Mouse (Mus musculus) hindbrain, embryonic 16.5 days (tissue): ENCODE measurements around the gene Gm44790. TPM values are rescaled to one million over a fixed set of nuclear protein-coding genes. Genes with fewer than 3 reads are reported as not detected.
"Not testable (repeated sequence)": the region's sequence is repeated elsewhere in the genome, so short reads cannot be mapped to it uniquely, and the experiment has no call there.

ENCODE experiments used
- ATAC-seq: fragments of 200-750 bp; cut with Nextera tagmentation; 2 replicates; pipeline ENCODE4 v1.8.0; 2017; ENCODE audit warnings: moderate TSS enrichment, moderate library complexity
- H3K27ac ChIP-seq: fragments of 300-500 bp; sonication (generic); 2 replicates; pipeline ENCODE4 v1.5.1; 2014; ENCODE audit warnings: low read depth, mild to moderate bottlenecking, control low read depth, low read length, moderate library complexity
- H3K27me3 ChIP-seq: fragments of 300-500 bp; sonication (generic); replicated peaks from 2 replicates; pipeline ENCODE4 v1.6.1; 2014; ENCODE audit warnings: low read length; ENCODE audit not compliant: control insufficient read depth, insufficient read depth
- H3K36me3 ChIP-seq: fragments of 300-500 bp; sonication (generic); 2 replicates; pipeline ENCODE4 v1.6.1; 2014; ENCODE audit warnings: mild to moderate bottlenecking, low read length, moderate library complexity, mixed read lengths; ENCODE audit not compliant: control insufficient read depth, insufficient read depth
- H3K4me1 ChIP-seq: fragments of 300-500 bp; sonication (generic); 2 replicates; pipeline ENCODE4 v1.6.1; 2014; ENCODE audit warnings: low read depth, low read length; ENCODE audit not compliant: control insufficient read depth, insufficient read depth
- H3K4me2 ChIP-seq: fragments of 300-500 bp; sonication (generic); 2 replicates; pipeline ENCODE4 v1.6.1; 2014; ENCODE audit warnings: mild to moderate bottlenecking, low read length, control low read depth, moderate library complexity
- H3K4me3 ChIP-seq: fragments of 300-500 bp; sonication (generic); 2 replicates; pipeline ENCODE4 v1.5.1; 2014; ENCODE audit warnings: mild to moderate bottlenecking, low read length, control low read depth, moderate library complexity
- H3K9ac ChIP-seq: fragments of 300-500 bp; sonication (generic); 2 replicates; pipeline ENCODE4 v1.6.1; 2014; ENCODE audit warnings: low read depth, mild to moderate bottlenecking, control low read depth, low read length, moderate library complexity
- H3K9me3 ChIP-seq: fragments of 300-500 bp; sonication (generic); 2 replicates; pipeline ENCODE4 v1.6.1; 2014; ENCODE audit warnings: mild to moderate bottlenecking, low read length, moderate library complexity; ENCODE audit not compliant: control insufficient read depth
- WGBS: fragments of 180-500 bp; shearing (Covaris S2); extraction: QIAGEN DNeasy Blood & Tissue Kit; methylation state at CpG from one replicate; pipeline ENCODE4 v1.1.7; 2014; 5-methylcytosine and 5-hydroxymethylcytosine counted together
- polyA plus RNA-seq: library from polyadenylated mRNA; unstranded; fragments of >200 nt; fragmentation: Nextera tagmentation; extraction: Ambion mirVana; gene quantifications from 2 replicates; pipeline ENCODE4 v1.2.1, GENCODE M21; 2015

Gene Gm44790
- polyA plus RNA-seq, 1 experiment from 2014 or later = not detected

DNA sequence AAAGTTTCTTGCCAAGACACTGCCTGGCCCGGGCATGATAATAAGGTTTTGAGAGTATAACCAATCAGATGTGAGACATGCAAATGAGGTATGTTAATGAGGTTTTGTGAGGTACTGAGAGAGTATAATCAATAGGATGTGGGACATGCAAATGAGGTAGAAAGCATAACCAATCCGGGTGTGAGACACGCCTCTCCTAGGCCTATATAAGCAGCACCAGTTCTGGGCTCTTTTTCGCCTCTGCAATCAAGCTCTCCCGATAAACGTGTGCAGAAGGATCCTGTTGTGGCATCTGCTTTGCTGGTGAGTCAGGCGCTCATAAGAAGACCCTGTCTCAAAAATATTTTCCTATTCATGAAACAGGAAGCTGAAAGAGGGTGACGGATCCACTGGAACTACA is 64.0 kb downstream of the Gm44790 start:
- H3K9me3 ChIP-seq, H3K4me2 ChIP-seq, H3K4me3 ChIP-seq, H3K9ac ChIP-seq, H3K27ac ChIP-seq, H3K27me3 ChIP-seq, ATAC-seq, H3K36me3 ChIP-seq: not testable (repeated sequence)
- peaks cover 16% of the 10 kb centered on the region for H3K4me1 ChIP-seq
- WGBS = 88% methylated on average over 8 of the region's 8 CpGs

DNA sequence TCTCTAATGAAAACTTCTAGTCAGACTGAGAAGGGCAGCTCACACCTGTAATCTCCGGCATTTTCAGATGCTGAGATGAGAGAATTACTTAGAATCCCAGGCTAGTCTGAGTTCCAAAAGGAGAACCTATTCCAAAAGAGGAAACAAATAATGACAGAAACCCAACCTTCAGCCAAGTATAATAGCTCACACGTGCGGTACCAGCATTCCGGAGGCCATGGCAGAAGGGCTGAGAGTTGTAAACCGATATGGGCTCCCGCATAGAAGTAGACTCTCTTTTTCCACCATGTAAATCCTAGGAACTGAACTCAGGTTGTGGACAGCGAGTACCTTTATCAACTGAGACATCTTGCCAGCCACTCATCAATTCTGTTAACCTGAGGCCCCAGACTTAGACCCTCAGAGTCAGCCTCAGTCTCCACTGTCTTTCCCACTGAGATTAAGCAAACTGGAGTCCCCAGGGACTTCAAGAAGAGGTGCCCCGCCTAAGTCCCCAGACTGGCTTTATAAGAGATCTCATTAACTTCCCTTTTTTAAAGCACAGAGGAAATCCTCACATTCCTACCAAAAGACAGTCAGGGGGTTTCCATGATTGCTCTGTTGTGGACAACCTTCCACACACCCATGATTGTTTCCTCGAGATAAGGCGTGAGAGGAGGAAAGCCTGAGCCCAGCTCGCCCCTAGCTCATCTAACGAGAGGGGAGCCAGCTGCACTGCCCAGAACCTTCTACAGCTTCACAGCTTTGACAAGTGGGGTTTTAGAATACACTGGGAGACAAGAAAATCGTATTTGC is 67.2 kb downstream of the Gm44790 start:
- Histone ChIP-seq H3K27ac (no peak overlapping the region), H3K4me2 (no peak overlapping the region), H3K36me3 (no peaks in the 10 kb centered on the region), H3K4me1 (no peaks in the 10 kb centered on the region), H3K9me3 (no peaks in the 10 kb centered on the region), H3K27me3 (no peaks in the 10 kb centered on the region), H3K4me3 (no peak overlapping the region), H3K9ac (no peak overlapping the region)
- 78% methylated on average over 13 of the region's 13 CpGs for WGBS
- ATAC-seq = no peak

DNA sequence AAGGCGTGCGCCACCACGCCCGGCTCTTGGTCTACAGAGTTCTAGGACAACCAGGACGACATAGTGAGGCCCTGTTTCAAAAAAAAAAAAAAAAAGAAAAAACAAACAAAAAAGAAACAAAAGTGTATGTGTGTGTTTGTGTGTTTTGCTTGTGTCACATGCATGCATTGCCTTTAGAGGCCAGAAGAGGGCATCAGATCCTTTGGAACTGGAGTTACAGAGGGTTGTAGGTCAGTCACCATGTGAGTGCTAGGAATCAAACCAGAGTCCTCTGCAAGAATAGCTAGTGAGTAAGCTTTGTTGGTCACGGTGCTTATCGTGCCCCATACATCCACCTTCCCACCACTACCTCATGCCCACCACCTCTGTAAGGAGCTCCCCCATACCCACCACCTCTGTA is 68.3 kb downstream of the Gm44790 start:
- H3K27ac ChIP-seq = no peak overlapping the region
- ATAC-seq = no peak
- no peaks in the 10 kb centered on the region for H3K27me3 ChIP-seq
- no peaks in the 10 kb centered on the region for H3K4me1 ChIP-seq
- WGBS = 93% methylated on average over 7 of the region's 7 CpGs
- H3K4me3 ChIP-seq = no peak overlapping the region
- H3K9ac ChIP-seq = no peak overlapping the region
- H3K4me2 ChIP-seq = no peak overlapping the region
- no peaks in the 10 kb centered on the region for H3K9me3 ChIP-seq
- H3K36me3 ChIP-seq = no peaks in the 10 kb centered on the region

Other genes with a start within 250 kb of the Gm44790 start
- 17.8 and 20.6 TPM in 2 replicates for gene Tgfa, start 231.4 kb upstream of the Gm44790 start, polyA plus RNA-seq
- 112 and 114 TPM in 2 replicates for gene Fam136a, start 61.0 kb upstream of the Gm44790 start, polyA plus RNA-seq
- gene Snrpg, start 55.4 kb upstream of the Gm44790 start, polyA plus RNA-seq = 234 and 259 TPM in 2 replicates
- gene Pcyox1, start 29.5 kb upstream of the Gm44790 start, polyA plus RNA-seq = 88.4 and 92.7 TPM in 2 replicates
- gene Tia1, start 22.4 kb upstream of the Gm44790 start, polyA plus RNA-seq = 232 and 270 TPM in 2 replicates
- gene C87436, start 11.7 kb downstream of the Gm44790 start, polyA plus RNA-seq = 21.4 and 22.9 TPM in 2 replicates
- gene Pcbp1, start 99.7 kb downstream of the Gm44790 start, polyA plus RNA-seq = 123 and 163 TPM in 2 replicates
- gene Asprv1, start 201.5 kb downstream of the Gm44790 start, polyA plus RNA-seq = 0.62 and 0.70 TPM in 2 replicates
- gene Mxd1, start 242.5 kb downstream of the Gm44790 start, polyA plus RNA-seq = 16.1 and 19.1 TPM in 2 replicates